Mouse (Mus musculus) lung, postnatal 10 days (tissue): ENCODE results near the gene Vmn2r49.
"Not testable (repeated sequence)": the region's sequence is repeated elsewhere in the genome, so short reads cannot be mapped to it uniquely, and the experiment has no call there.

Experiments
- DNase-seq: peaks from one replicate; pipeline ENCODE4 v3.0.0; 2021

The Vmn2r49 gene

DNA sequence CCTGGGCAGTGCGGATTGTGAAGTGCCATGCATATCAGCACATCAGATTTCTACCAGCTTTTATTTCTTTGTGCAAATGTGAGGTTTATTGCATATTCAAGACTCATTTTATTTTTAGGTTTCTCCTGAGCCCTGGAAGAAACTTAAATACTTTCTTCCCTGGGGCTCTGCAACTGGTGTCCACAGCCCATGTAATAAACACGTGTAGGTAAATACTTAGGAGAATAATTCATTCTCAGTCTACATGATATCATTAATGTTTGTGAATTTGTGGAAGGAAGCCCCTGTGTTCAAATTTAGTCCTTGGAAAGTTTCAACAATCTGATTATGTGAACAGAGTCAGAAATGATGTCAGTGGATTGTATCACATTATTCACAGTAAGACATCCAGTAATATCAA is at the start of gene Vmn2r49:
Gene Vmn2r49, minus strand, starts transcription at position 101 of the 400 bp plus-strand sequence.
- DNase-seq, result not testable (repeated sequence)

- not testable (repeated sequence) for DNase-seq
These were observed 38.6 kb downstream of the Vmn2r49 start, which contains the start of gene Vmn2r48 for GRCm38 (mm10) chr7:9953485-9953884. TSS of gene Vmn2r48 (minus strand) at chr7:9953585.
